19 mouse cellular contexts compared by ENCODE assay signal in genomic region chrX:160735650-160736049, GRCm38 (mm10). TPM values are rescaled to one million over a fixed set of nuclear protein-coding genes. Genes with fewer than 3 reads are reported as not detected.
"Had no signal": no experiment of that assay in that cellular context is flagged by ENCODE, and none has a peak within 500 bp of the region (broad histone marks: within the 10 kb centered on the region; RNA-seq: fewer than 3 reads in every experiment).

TSS of gene Ppef1 (minus strand) at chrX:160735765.

- ATAC-seq: midbrain, embryonic 13.5 days; midbrain, embryonic 16.5 days had no signal

- H3K4me3 ChIP-seq: midbrain, embryonic 10.5 days; midbrain, embryonic 13.5 days; stomach, embryonic 15.5 days had no signal

- H3K4me1 ChIP-seq: midbrain, embryonic 10.5 days; midbrain, embryonic 13.5 days; stomach, embryonic 15.5 days had no signal

- H3K27ac ChIP-seq: liver, embryonic 14.5 days; midbrain, embryonic 10.5 days; midbrain, embryonic 13.5 days; stomach, embryonic 15.5 days; stomach, postnatal 0 days had no signal

- H3K9me3 ChIP-seq: midbrain, embryonic 10.5 days; midbrain, embryonic 13.5 days; stomach, embryonic 15.5 days had no signal

- H3K9ac ChIP-seq: liver, embryonic 14.5 days; lung, embryonic 14.5 days; midbrain, embryonic 13.5 days; stomach, embryonic 15.5 days had no signal

- H3K4me2 ChIP-seq: lung, embryonic 14.5 days; midbrain, embryonic 13.5 days; stomach, embryonic 15.5 days had no signal

- H3K36me3 ChIP-seq: midbrain, embryonic 10.5 days; midbrain, embryonic 13.5 days; stomach, embryonic 15.5 days had no signal

- H3K27me3 ChIP-seq: stomach, embryonic 15.5 days had no signal

- DNase-seq: lung, adult 18-20 months; lung, embryonic 14.5 days; lung, postnatal 10 days; lung, postnatal 4 days; right cerebral cortex, postnatal 14 days; thymus, adult 2 months; thymus, postnatal 25 days; thymus, postnatal 4 days had no signal

RNA-seq across cellular contexts. Expression of gene Ppef1, which starts in this region (rescaled TPM):
- total RNA-seq: megakaryocyte-erythroid progenitor cell, adult 5-6 weeks; neutrophil, adult 5-6 weeks had no signal
- polyA plus RNA-seq: liver, embryonic 14.5 days; liver, embryonic 16.5 days; lung, embryonic 14.5 days; spleen, adult 2 months; thymus, adult 2 months; urinary bladder, adult 2 months had no signal
